Mouse (Mus musculus) G1E-ER4 (cell line): ENCODE data around the gene Fam78a. TPM values are rescaled to one million over a fixed set of nuclear protein-coding genes. Genes with fewer than 3 reads are reported as not detected.

Source experiments
- GATA1 ChIP-seq: IDR thresholded peaks from one replicate; pipeline ENCODE4 v1.8.0; 2012; ENCODE audit warnings: low read length, inconsistent platforms
- polyA plus RNA-seq: library from polyadenylated mRNA; stranded (reverse); fragments of >175 nt; gene quantifications from 2 replicates; pipeline ENCODE4 v1.2.3, GENCODE M21; 2012

The Fam78a gene
- polyA plus RNA-seq = 89.9 and 103 TPM in 2 replicates

GRCm38 (mm10) chr2:32084111-32084871, at the start of gene Fam78a:
TSS of gene Fam78a (minus strand) at chr2:32084857.
- TF ChIP-seq GATA1 = no peak

GRCm38 (mm10) chr2:32134039-32134438, 49.4 kb upstream of the Fam78a start:
- TF ChIP-seq GATA1 = no peak

- TF ChIP-seq GATA1 = no peak
These were observed 47.9 kb upstream of the Fam78a start for GRCm38 (mm10) chr2:32132567-32132992.

- TF ChIP-seq GATA1 = no peak
These were observed 47.4 kb upstream of the Fam78a start for GRCm38 (mm10) chr2:32131866-32132566.

GRCm38 (mm10) chr2:32131205-32131834, 46.7 kb upstream of the Fam78a start:
- no peak for TF ChIP-seq GATA1

- no peak for TF ChIP-seq GATA1
These were observed 45.8 kb upstream of the Fam78a start for GRCm38 (mm10) chr2:32130435-32130834.

- TF ChIP-seq GATA1 = no peak
These were observed 44.9 kb upstream of the Fam78a start for GRCm38 (mm10) chr2:32129383-32130074.

GRCm38 (mm10) chr2:32128536-32128841, 43.8 kb upstream of the Fam78a start:
- TF ChIP-seq GATA1 = no peak

GRCm38 (mm10) chr2:32127653-32128535, 43.2 kb upstream of the Fam78a start:
- TF ChIP-seq GATA1 = peak; percentile 90

GRCm38 (mm10) chr2:32121785-32122184, 37.1 kb upstream of the Fam78a start:
- no peak for TF ChIP-seq GATA1

GRCm38 (mm10) chr2:32121150-32121549, 36.5 kb upstream of the Fam78a start:
- no peak for TF ChIP-seq GATA1

- TF ChIP-seq GATA1 = no peak
These were observed 35.4 kb upstream of the Fam78a start for GRCm38 (mm10) chr2:32119802-32120750.

- no peak for TF ChIP-seq GATA1
These were observed 31.2 kb upstream of the Fam78a start for GRCm38 (mm10) chr2:32115851-32116268.

GRCm38 (mm10) chr2:32112548-32112947, 27.9 kb upstream of the Fam78a start:
- TF ChIP-seq GATA1 = no peak
